Mouse (Mus musculus) hindbrain, embryonic 16.5 days (tissue): ENCODE measurements around the gene Plcl1. TPM values are rescaled to one million over a fixed set of nuclear protein-coding genes. Genes with fewer than 3 reads are reported as not detected.
"Not testable (repeated sequence)": the region's sequence is repeated elsewhere in the genome, so short reads cannot be mapped to it uniquely, and the experiment has no call there.

Source experiments
- ATAC-seq: fragments of 200-750 bp; cut with Nextera tagmentation; 2 replicates; pipeline ENCODE4 v1.8.0; 2017; ENCODE audit warnings: moderate TSS enrichment, moderate library complexity
- H3K27ac ChIP-seq: fragments of 300-500 bp; sonication (generic); 2 replicates; pipeline ENCODE4 v1.5.1; 2014; ENCODE audit warnings: low read depth, mild to moderate bottlenecking, control low read depth, low read length, moderate library complexity
- H3K27me3 ChIP-seq: fragments of 300-500 bp; sonication (generic); replicated peaks from 2 replicates; pipeline ENCODE4 v1.6.1; 2014; ENCODE audit warnings: low read length; ENCODE audit not compliant: control insufficient read depth, insufficient read depth
- H3K36me3 ChIP-seq: fragments of 300-500 bp; sonication (generic); 2 replicates; pipeline ENCODE4 v1.6.1; 2014; ENCODE audit warnings: mild to moderate bottlenecking, low read length, moderate library complexity, mixed read lengths; ENCODE audit not compliant: control insufficient read depth, insufficient read depth
- H3K4me1 ChIP-seq: fragments of 300-500 bp; sonication (generic); 2 replicates; pipeline ENCODE4 v1.6.1; 2014; ENCODE audit warnings: low read depth, low read length; ENCODE audit not compliant: control insufficient read depth, insufficient read depth
- H3K4me2 ChIP-seq: fragments of 300-500 bp; sonication (generic); 2 replicates; pipeline ENCODE4 v1.6.1; 2014; ENCODE audit warnings: mild to moderate bottlenecking, low read length, control low read depth, moderate library complexity
- H3K4me3 ChIP-seq: fragments of 300-500 bp; sonication (generic); 2 replicates; pipeline ENCODE4 v1.5.1; 2014; ENCODE audit warnings: mild to moderate bottlenecking, low read length, control low read depth, moderate library complexity
- H3K9ac ChIP-seq: fragments of 300-500 bp; sonication (generic); 2 replicates; pipeline ENCODE4 v1.6.1; 2014; ENCODE audit warnings: low read depth, mild to moderate bottlenecking, control low read depth, low read length, moderate library complexity
- H3K9me3 ChIP-seq: fragments of 300-500 bp; sonication (generic); 2 replicates; pipeline ENCODE4 v1.6.1; 2014; ENCODE audit warnings: mild to moderate bottlenecking, low read length, moderate library complexity; ENCODE audit not compliant: control insufficient read depth
- whole genome bisulfite sequencing: fragments of 180-500 bp; shearing (Covaris S2); extraction: QIAGEN DNeasy Blood & Tissue Kit; methylation state at CpG from one replicate; pipeline ENCODE4 v1.1.7; 2014; 5-methylcytosine and 5-hydroxymethylcytosine counted together
- polyA plus RNA-seq: library from polyadenylated mRNA; unstranded; fragments of >200 nt; fragmentation: Nextera tagmentation; extraction: Ambion mirVana; gene quantifications from 2 replicates; pipeline ENCODE4 v1.2.1, GENCODE M21; 2015

Gene Plcl1
- polyA plus RNA-seq, 1 experiment from 2014 or later, result 3.7 TPM

DNA sequence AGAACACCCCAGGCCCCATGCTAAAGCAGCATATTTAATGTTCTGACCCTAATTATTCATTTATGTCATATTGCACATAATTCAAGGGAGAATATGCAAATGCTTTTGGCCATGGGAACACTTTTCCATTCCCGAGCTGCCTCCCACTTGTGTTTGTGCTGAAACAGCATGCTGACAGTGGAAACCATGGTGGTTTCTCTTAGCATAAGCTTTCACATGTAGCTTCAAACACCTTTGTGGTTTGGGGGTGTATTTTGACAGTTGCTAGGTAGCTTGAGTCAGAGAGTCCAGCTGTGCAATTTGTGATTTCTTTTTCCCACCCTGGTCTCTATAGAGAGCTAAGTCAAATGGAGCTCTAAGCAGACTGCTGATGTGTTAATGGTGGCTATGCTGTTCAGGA, 42.4 kb downstream of the Plcl1 start:
- H3K27me3 ChIP-seq, result no peaks in the 10 kb centered on the region
- no peak overlapping the region for H3K27ac ChIP-seq
- WGBS, result 62% methylated on average over 1 of the region's 1 CpGs
- no peaks in the 10 kb centered on the region for H3K4me1 ChIP-seq
- H3K9ac ChIP-seq, result no peak overlapping the region
- no peak for ATAC-seq
- H3K4me2 ChIP-seq, result no peak overlapping the region
- no peaks in the 10 kb centered on the region for H3K9me3 ChIP-seq
- no peaks in the 10 kb centered on the region for H3K36me3 ChIP-seq
- H3K4me3 ChIP-seq, result no peak overlapping the region

GRCm38 (mm10) chr1:55449779-55450178, 44.1 kb downstream of the Plcl1 start:
- H3K36me3 ChIP-seq, result no peaks in the 10 kb centered on the region
- no peaks in the 10 kb centered on the region for H3K27me3 ChIP-seq
- no peak overlapping the region for H3K4me2 ChIP-seq
- H3K4me3 ChIP-seq, result no peak overlapping the region
- 49% methylated on average over 3 of the region's 3 CpGs for WGBS
- H3K9me3 ChIP-seq, result no peaks in the 10 kb centered on the region
- no peak overlapping the region for H3K9ac ChIP-seq
- ATAC-seq, result no peak
- H3K27ac ChIP-seq, result no peak overlapping the region
- no peaks in the 10 kb centered on the region for H3K4me1 ChIP-seq

- Histone ChIP-seq H3K27me3 (no peaks in the 10 kb centered on the region), H3K27ac (no peak overlapping the region), H3K36me3 (no peaks in the 10 kb centered on the region), H3K9ac (no peak overlapping the region), H3K4me3 (no peak overlapping the region), H3K4me2 (no peak overlapping the region), H3K9me3 (no peaks in the 10 kb centered on the region), H3K4me1 (no peaks in the 10 kb centered on the region)
- peak; percentile 93 for ATAC-seq
- 61% methylated on average over 5 of the region's 5 CpGs for WGBS
Measured at GRCm38 (mm10) chr1:55454119-55454518, 48.4 kb downstream of the Plcl1 start.

DNA sequence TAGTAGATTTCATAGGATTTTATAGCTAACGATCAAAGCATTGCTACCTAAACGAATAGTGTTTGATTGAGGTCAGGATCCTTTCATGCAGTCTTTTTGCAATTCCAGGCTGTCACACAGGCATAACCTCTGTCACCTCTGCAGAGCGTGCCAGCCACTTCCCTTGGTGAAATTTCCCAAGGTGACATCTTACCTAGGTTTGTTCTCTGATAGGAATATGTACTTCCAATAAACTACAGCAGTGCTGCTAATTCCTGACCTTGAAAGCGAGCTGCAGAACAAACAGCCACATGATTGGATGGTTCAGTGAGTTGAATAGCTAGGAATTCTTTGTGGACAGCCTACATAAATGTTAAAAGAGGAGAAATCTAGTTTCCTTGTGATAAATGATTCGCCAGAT, 56.6 kb downstream of the Plcl1 start:
- no peaks in the 10 kb centered on the region for H3K27me3 ChIP-seq
- H3K4me2 ChIP-seq, result no peak overlapping the region
- H3K9me3 ChIP-seq, result no peaks in the 10 kb centered on the region
- H3K36me3 ChIP-seq, result no peaks in the 10 kb centered on the region
- no peaks in the 10 kb centered on the region for H3K4me1 ChIP-seq
- WGBS, result 76% methylated on average over 5 of the region's 5 CpGs
- H3K27ac ChIP-seq, result no peak overlapping the region
- no peak overlapping the region for H3K4me3 ChIP-seq
- H3K9ac ChIP-seq, result no peak overlapping the region
- no peak for ATAC-seq

- no peaks in the 10 kb centered on the region for H3K9me3 ChIP-seq
- ATAC-seq, result no peak
- no peak overlapping the region for H3K4me3 ChIP-seq
- H3K9ac ChIP-seq, result no peak overlapping the region
- no peak overlapping the region for H3K4me2 ChIP-seq
- WGBS, result 86% methylated on average over 9 of the region's 9 CpGs
- no peaks in the 10 kb centered on the region for H3K4me1 ChIP-seq
- no peak overlapping the region for H3K27ac ChIP-seq
- no peaks in the 10 kb centered on the region for H3K36me3 ChIP-seq
- no peaks in the 10 kb centered on the region for H3K27me3 ChIP-seq
Measured at GRCm38 (mm10) chr1:55473756-55474155, 68.0 kb downstream of the Plcl1 start.

DNA sequence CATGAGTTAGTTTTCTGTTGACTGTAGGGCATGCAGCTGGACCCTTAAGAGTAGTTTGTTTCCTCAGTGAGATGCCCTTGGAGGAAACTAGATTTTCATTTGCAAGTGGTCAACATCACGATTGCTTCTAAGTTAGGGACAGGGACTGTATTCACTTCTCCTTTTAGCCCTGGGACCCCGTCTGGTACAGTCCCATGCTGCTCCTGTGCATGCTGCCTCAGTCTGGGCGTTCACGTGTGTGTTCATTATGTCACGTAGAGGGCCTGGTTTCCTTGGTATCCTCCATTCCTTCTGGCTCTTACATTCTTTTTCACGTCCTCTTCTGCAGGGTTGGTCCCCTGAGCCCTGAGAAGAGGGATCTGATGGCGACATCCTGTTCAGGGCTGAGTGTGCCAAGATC, 69.3 kb downstream of the Plcl1 start:
- no peaks in the 10 kb centered on the region for H3K4me1 ChIP-seq
- ATAC-seq, result no peak
- H3K9ac ChIP-seq, result no peak overlapping the region
- H3K9me3 ChIP-seq, result no peaks in the 10 kb centered on the region
- 86% methylated on average over 7 of the region's 7 CpGs for WGBS
- no peaks in the 10 kb centered on the region for H3K36me3 ChIP-seq
- H3K27me3 ChIP-seq, result no peaks in the 10 kb centered on the region
- no peak overlapping the region for H3K27ac ChIP-seq
- no peak overlapping the region for H3K4me2 ChIP-seq
- H3K4me3 ChIP-seq, result no peak overlapping the region

GRCm38 (mm10) chr1:55487371-55487770, 81.7 kb downstream of the Plcl1 start:
- not testable (repeated sequence) for H3K4me2 ChIP-seq, H3K9me3 ChIP-seq, ATAC-seq, H3K4me3 ChIP-seq, H3K27me3 ChIP-seq, H3K9ac ChIP-seq, H3K27ac ChIP-seq, H3K4me1 ChIP-seq, H3K36me3 ChIP-seq
- WGBS, result 86% methylated on average over 10 of the region's 10 CpGs

DNA sequence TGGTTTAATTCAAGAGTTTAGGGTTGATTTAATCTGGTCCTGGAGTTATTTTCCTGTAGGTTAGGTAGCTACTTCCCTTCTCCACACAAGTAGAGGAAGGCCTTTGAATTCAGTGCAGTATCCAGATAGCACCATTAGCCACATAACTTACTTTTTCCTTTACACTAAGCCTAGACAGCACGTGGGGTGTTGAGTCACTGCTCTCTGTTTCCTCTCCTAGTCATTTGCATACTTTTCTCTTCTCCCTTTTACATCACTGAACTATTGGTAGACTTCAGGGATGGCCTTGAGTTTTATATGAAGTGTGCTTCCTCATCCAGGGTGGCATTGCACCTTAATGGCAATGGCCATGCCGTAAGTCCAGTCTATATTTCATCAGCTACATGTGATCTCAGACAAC, 82.5 kb downstream of the Plcl1 start:
- H3K9me3 ChIP-seq, result no peaks in the 10 kb centered on the region
- ATAC-seq, result no peak
- WGBS, result 90% methylated on average over 2 of the region's 2 CpGs

GRCm38 (mm10) chr1:55489355-55489754, 83.6 kb downstream of the Plcl1 start:
- H3K36me3 ChIP-seq, result no peaks in the 10 kb centered on the region
- no peak overlapping the region for H3K27ac ChIP-seq
- 28% methylated on average over 6 of the region's 6 CpGs for WGBS
- no peaks in the 10 kb centered on the region for H3K27me3 ChIP-seq
- H3K4me2 ChIP-seq, result no peak overlapping the region
- no peaks in the 10 kb centered on the region for H3K9me3 ChIP-seq
- no peaks in the 10 kb centered on the region; the same call in 1 of the 2 replicates for H3K4me1 ChIP-seq
- no peak overlapping the region for H3K4me3 ChIP-seq
- no peak overlapping the region for H3K9ac ChIP-seq
- ATAC-seq, result peak; percentile 93

More for the DNA sequence above, 82.5 kb downstream of the Plcl1 start:
- H3K4me2 ChIP-seq, result no peak overlapping the region
- no peak overlapping the region for H3K9ac ChIP-seq
- H3K27me3 ChIP-seq, result no peaks in the 10 kb centered on the region
- no peaks in the 10 kb centered on the region for H3K36me3 ChIP-seq
- H3K27ac ChIP-seq, result no peak overlapping the region
- no peak overlapping the region for H3K4me3 ChIP-seq
- H3K4me1 ChIP-seq, result no peaks in the 10 kb centered on the region; the same call in 1 of the 2 replicates

DNA sequence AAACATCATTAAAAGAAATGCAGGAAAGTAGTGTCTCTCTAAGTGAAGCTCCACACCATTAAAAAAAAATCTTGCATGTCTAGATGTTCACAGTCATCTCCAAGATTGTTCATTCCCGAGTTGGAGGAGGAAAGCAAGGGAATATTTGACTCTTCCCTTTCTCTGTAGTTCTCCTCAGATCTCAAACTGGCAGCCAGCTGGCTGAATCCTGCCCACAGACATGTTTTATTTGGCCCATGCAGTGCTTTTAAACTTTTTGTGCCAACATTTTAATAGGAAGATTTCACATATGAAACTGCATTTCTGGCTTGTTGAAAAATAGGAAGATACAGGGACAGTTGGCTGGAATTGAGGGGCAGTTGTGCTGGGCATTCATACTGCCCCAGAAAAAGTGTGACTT, 94.2 kb downstream of the Plcl1 start:
- Histone ChIP-seq H3K4me3 (no peak overlapping the region), H3K27ac (no peak overlapping the region), H3K9ac (no peak overlapping the region), H3K4me2 (no peak overlapping the region), H3K9me3 (no peaks in the 10 kb centered on the region), H3K4me1 (peaks cover 4% of the 10 kb centered on the region), H3K27me3 (no peaks in the 10 kb centered on the region), H3K36me3 (no peaks in the 10 kb centered on the region)
- WGBS, result 70% methylated on average over 1 of the region's 1 CpGs
- no peak for ATAC-seq
